Mouse (Mus musculus) spleen, adult 18-20 months (tissue): ENCODE data around the gene Cds1.
"Not testable (repeated sequence)": the region's sequence is repeated elsewhere in the genome, so short reads cannot be mapped to it uniquely, and the experiment has no call there.

Source experiments
- DNase-seq, 2 experiments: peaks; one replicate each; pipeline ENCODE4 v3.0.0; 2022; ENCODE audit warnings: mixed read lengths in 2 of 2

The Cds1 gene

GRCm38 (mm10) chr5:101832042-101832441 is 67.1 kb downstream of the Cds1 start:
- no peak for DNase-seq

- no peak for DNase-seq
Measured at GRCm38 (mm10) chr5:101832991-101833390, 68.1 kb downstream of the Cds1 start.

- DNase-seq, result no peak
Measured at GRCm38 (mm10) chr5:101833875-101834274, 68.9 kb downstream of the Cds1 start.

GRCm38 (mm10) chr5:101836221-101836620 is 71.3 kb downstream of the Cds1 start:
- DNase-seq, result no peak

- not testable (repeated sequence) for DNase-seq
Measured at GRCm38 (mm10) chr5:101837605-101838004, 72.7 kb downstream of the Cds1 start.

- no peak for DNase-seq
Measured at GRCm38 (mm10) chr5:101840476-101840875, 75.5 kb downstream of the Cds1 start.

- no peak for DNase-seq
Measured at GRCm38 (mm10) chr5:101845011-101845410, 80.1 kb downstream of the Cds1 start.

GRCm38 (mm10) chr5:101845930-101846329 is 81.0 kb downstream of the Cds1 start:
- no peak for DNase-seq

- no peak for DNase-seq
Measured at GRCm38 (mm10) chr5:101847323-101847722, 82.4 kb downstream of the Cds1 start.

- DNase-seq, result no peak
Measured at GRCm38 (mm10) chr5:101847762-101848161, 82.8 kb downstream of the Cds1 start.

- DNase-seq, result no peak
Measured at GRCm38 (mm10) chr5:101851133-101851532, 86.2 kb downstream of the Cds1 start.

- DNase-seq, result no peak
Measured at GRCm38 (mm10) chr5:101852116-101852680, 87.3 kb downstream of the Cds1 start.

- DNase-seq, result no peak
Measured at GRCm38 (mm10) chr5:101854100-101854499, 89.2 kb downstream of the Cds1 start.

- DNase-seq, result no peak
Measured at GRCm38 (mm10) chr5:101854667-101855066, 89.7 kb downstream of the Cds1 start.

- DNase-seq, result no peak
Measured at GRCm38 (mm10) chr5:101855475-101855874, 90.5 kb downstream of the Cds1 start.

- DNase-seq, result no peak
Measured at GRCm38 (mm10) chr5:101858891-101859436, 94.0 kb downstream of the Cds1 start.

- no peak for DNase-seq
Measured at GRCm38 (mm10) chr5:101861786-101862571, 97.0 kb downstream of the Cds1 start.

GRCm38 (mm10) chr5:101862651-101863050 is 97.7 kb downstream of the Cds1 start:
- DNase-seq, result no peak

GRCm38 (mm10) chr5:101863946-101864345 is 99.0 kb downstream of the Cds1 start:
- DNase-seq, result no peak

- DNase-seq, result no peak
Measured at GRCm38 (mm10) chr5:101866722-101867121, 101.8 kb downstream of the Cds1 start.
